Mouse (Mus musculus) frontal cortex, postnatal 10 days (tissue): ENCODE data around the gene 4930563M21Rik.
A peak's percentile ranks its signal among the peaks of the same experiment; 100 is the strongest.
"Not testable (repeated sequence)": the region's sequence is repeated elsewhere in the genome, so short reads cannot be mapped to it uniquely, and the experiment has no call there.

Experiments used
- DNase-seq, 2 experiments: peaks; one replicate each; pipeline ENCODE4 v3.0.0; 2022; ENCODE audit warnings: low spot score in 2 of 2, mixed read lengths in 1 of 2

4930563M21Rik gene

GRCm38 (mm10) chr9:56010450-56010849 lies at the start of gene 4930563M21Rik:
Gene 4930563M21Rik, minus strand, starts transcription at chr9:56010550.
- DNase-seq = no peak

DNA sequence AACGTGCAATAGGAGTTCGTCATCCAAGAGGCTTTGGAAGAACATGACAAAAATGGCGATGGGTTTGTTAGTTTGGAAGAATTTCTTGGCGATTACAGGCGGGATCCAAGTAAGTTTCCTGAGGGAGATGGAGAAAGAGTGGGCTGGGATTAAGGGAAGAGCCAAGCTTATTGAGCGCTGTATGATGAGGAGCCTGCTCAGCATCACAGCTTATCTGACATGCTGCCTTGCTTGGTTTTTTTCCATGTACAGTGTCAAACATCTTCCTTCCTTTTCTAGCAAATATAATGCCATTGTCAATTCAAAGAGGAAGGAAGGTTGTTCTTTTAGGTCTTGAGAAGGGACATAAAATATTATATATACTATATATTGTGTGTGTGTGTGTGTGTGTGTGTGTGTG lies 45.8 kb upstream of the 4930563M21Rik start:
- no peak for DNase-seq

DNA sequence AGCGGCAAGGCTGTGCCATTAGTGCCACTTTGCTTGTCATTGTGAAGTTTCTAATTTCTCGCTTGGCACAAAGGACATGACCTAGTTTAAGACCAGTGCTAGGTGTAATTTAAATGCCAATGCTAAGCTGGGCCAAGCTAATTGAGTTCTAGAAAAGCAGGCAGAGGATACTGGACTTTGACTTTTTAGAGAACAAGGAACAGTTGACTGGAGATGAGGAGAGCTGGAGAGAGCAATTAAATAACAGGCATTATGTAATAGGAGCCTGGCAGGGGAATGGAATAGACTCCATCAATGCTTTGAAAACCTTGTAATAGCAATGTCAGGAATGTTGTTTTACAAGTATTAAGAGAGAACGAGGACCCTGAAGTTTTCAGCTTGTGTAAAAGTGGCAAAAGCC lies 43.4 kb upstream of the 4930563M21Rik start:
- no peak for DNase-seq

- no peak for DNase-seq
Observed at GRCm38 (mm10) chr9:56042181-56042621, 31.9 kb upstream of the 4930563M21Rik start.

DNA sequence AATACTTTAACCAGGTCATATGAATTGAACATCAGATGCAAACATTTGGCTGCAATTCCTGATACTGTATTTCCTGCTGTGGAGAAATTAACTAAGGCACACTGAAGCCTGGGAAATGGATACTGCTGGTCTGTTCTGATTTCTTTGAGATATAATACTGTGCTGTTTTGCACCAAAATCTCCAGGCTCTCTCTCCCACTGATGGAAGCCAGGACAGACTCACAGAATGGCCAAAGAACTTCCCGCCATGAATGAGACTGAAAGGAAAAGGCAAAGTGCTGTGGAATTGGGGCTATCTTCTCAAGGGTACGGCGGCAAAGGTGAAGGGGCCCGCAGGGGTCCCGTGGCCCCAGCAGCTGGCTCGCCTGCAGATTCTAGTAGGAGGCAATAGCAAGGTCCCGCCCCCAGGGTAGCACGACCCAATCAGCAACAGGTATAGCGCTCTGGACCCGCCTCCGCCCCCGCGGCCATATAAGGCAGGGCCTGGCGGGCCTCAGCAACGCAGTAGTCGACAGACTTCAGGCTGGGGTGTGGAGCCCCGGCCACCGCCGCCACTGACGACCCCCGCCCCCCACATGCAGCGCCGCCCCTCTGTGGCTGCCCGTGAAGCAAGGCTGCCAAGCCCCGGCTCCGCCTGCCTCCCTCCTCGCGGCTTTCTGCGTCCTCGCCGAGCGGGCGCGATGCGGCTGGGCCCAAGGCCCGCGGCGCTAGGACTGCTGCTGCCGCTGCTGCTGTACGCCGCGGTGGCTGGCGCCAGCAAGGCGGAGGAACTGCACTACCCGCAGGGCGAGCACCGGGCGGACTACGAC lies 31.2 kb upstream of the 4930563M21Rik start, which contains the start of gene Rcn2:
Rcn2 (plus strand) TSS at position 474 of the 809 bp plus-strand sequence.
- peak; percentile 93 to 95 for DNase-seq

DNA sequence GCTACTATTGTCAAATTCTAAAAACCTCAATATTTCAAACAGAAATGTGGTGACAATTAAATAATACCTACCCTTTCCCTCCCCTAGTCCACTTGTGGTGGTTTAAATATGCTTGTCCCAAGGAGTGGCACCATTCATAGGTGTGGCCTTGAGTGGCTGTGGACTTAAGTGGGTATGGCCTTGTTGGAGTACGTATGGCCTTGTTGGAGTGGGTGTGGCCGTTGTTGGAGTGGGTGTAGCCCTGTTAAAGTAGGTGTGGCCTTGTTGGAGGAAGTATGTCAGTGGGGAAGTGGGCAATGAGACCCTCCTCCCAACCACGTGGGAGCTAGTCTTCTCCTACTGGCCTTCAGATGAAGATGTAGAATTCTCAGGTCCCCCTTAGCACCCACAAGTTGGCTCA lies 21.9 kb upstream of the 4930563M21Rik start:
- no peak for DNase-seq

DNA sequence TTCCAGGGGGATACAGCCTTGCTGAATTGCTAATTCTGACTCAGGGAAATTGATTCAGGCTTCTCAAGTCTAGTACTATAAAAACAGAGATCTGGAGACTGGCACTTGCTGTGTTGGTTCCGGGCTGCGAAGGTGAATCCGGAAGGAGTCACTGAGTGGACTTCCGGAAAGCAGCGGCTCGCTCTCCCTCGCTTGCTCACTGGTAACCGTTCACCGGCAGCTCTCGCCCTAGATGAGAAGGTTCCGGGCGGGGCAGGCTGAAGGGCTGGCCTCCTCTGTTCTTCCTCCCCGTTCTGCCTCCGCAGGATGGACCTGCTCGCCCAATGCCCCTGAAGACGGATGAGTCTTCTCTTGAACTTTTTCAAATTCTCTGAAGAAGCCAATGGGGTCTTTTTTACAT lies 16.9 kb upstream of the 4930563M21Rik start:
- no peak for DNase-seq

DNA sequence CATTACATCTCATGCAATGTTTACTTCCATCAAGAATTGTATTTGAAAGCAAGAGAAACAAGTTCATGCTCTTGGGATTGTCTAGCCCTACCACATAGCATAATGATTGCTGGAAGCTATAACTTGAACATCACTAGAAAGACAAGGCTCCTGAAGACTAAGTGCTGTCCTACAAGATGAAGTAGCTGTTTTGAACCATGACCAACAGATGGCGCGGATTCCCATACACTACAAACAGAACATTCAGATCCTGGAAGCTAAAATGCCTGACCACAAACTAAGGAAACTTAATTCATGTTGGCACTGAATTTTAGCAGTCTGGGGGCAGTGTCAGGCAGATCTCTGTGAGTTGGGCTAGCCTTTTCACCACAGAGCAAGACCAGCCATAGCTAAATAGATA lies 14.4 kb upstream of the 4930563M21Rik start:
- no peak for DNase-seq

- DNase-seq = not testable (repeated sequence)
Observed at GRCm38 (mm10) chr9:56004679-56005078, 5.7 kb downstream of the 4930563M21Rik start.

DNA sequence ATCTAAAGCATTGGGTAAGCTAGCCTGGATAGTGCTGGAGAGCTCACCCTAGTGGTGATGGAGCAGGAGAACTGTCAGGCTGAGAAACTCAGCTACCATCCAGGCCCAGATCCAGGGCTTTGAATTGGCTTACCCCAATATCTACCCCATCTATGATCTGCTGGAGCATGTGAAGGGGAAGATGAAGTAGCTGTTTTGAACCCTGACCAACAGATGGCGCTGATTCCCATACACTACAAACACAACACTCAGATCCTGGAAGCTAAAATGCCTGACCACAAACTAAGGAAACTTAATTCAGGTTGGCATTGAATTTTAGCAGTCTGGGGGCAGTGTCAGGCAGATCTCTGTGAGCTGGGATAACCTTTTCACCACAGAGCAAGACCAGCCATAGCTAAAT lies 63.5 kb downstream of the 4930563M21Rik start:
- no peak for DNase-seq

- no peak for DNase-seq
Observed at GRCm38 (mm10) chr9:55941356-55941755, 69.0 kb downstream of the 4930563M21Rik start.

DNA sequence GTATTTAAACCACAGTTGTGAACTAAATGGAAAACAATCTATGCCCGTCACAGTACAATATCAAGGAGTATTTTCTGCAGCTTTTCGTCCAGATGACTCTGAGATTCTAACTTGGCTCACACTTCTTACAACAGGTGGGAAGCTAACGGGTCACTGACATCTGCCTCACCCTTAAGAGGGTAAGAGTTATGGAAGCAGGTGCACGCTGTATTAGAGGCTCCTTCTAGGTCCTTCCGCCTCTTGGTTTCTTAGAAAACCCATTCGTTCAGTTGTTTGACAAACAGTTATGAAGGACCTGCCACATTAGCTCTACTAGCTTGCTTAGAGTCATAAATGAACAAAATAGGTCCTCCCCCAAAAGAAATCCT lies 71.7 kb downstream of the 4930563M21Rik start:
- DNase-seq = no peak

DNA sequence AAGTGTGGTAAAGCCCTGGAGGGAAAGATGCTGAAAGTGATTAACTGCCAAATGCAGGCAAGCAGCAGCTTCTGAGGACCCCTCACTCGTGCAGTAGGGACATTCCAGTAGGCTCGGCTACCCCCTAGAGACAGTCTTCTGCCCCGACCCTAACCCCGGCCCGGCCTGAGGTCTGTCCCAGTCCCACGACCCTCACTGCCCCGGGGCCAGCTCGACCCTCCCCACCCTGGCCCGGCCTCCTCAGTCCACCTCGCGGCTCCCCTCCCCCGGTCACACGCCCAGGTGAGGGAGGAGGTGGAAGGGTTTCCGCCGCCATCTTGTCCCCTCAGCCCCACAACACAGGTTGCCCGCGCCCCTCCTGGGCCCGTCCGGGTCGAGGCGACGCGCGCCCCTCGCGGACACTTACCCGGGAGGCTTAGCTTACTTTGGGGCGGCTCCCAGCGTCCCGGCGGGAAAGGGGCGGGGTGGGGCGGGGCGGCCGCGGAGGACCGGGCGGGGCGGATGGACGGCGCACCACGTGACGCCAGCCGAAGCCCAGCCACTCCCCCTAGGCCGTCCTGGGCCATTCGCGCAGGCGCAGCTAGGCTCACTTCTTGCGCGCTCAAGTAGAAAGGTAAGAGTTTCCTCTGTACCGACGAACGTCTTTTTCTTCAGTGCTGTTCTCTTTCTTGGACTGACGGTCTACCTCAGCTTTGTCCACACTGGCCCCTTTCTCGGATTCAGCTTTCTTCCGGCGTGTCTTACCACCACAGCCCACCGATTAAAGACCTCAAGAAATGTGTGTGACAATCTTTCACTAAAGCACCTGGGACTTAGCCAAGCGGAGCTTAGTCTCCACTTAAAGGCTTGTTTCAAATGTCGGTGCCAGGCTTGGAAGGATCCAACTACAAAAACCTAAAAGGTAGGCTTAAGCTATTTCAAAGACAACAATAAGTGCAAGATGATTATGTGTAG lies 72.4 kb downstream of the 4930563M21Rik start, which contains the start of gene Scaper:
Scaper (minus strand) TSS at position 456 of the 954 bp plus-strand sequence.
- DNase-seq = peak; percentile 62 to 82

DNA sequence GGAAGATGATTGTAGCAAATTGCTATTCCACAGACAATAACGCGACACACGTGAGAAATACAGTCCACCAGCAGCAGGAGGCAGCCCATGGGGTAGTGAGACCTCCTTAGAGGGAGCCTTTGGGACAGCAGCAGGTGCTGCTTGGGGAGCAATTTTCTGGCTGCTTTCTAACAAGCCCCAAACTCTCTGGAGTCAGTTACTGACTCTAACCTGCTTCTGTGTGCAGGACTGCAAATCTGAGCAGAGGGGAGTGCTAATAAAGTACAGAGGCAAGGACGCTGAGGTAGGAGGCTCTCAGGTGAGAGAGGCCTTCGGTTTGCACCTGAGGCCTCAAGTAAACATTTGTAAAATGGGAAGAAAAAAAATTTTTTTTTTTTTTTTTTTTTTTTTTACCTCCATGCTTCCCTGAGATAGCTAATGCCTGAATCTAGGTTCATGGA lies 73.1 kb downstream of the 4930563M21Rik start:
- DNase-seq = peak in 1 of 2 experiments; percentile 12

DNA sequence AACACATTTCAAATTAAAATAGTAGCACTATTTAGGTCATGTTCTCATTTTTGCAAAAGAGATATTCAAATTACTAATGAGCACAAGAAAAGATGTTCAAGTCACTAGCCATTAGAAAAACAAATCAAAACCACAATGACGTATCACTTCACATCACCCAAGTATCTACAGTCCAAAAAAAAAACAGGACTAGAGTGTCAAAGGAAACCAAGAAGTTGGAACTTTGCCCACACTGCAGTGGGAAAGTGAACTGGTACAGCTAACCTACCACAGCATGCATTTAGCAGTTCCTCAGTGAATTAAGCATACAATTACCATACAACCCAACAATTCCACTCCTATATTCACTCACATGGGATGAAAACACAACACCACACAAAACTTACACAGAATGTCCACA lies 77.9 kb downstream of the 4930563M21Rik start:
- no peak for DNase-seq

- no peak for DNase-seq
Observed at GRCm38 (mm10) chr9:55918579-55918978, 91.8 kb downstream of the 4930563M21Rik start.

DNA sequence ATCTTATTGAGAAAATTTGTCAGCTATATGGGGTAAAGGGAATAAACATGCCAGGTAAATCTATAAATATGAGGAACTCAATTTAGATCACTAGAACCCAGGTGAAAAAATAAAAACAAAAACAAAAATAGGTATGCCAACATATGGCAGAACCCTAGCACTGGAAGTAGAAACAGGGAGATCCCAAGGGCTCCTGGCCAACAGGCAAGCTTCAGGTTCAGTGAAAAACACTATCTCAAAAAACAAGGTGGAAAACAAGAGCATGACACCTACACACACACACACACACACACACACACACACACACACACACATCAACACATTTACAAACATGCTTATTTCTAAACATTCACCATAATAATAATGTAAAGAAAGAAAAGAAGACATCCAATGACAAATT lies 93.6 kb downstream of the 4930563M21Rik start:
- no peak for DNase-seq
